Comparison of ENCODE assay signal across 21 mouse cellular contexts in genomic region chr11:61002736-61003135, GRCm38 (mm10). TPM values are rescaled to one million over a fixed set of nuclear protein-coding genes. Genes with fewer than 3 reads are reported as not detected.
DNase-seq lines count a peak whose midpoint lies in the region; ATAC-seq and TF ChIP-seq lines count a peak whose summit lies in the region.
"Had no signal": no experiment of that assay in that cellular context is flagged by ENCODE, and none has a peak within 500 bp of the region (broad histone marks: within the 10 kb centered on the region; RNA-seq: fewer than 3 reads in every experiment).

No protein-coding gene starts in this region.

- no peak for TF ChIP-seq CTCF in lung, embryonic 14.5 days (IDR thresholded peaks at IDR 0.05; ENCODE audit: low read depth)
- no peak for TF ChIP-seq CTCF in lung, adult 2 months (IDR thresholded peaks at IDR 0.05; ENCODE audit: insufficient read depth, low read length)
- TF ChIP-seq CTCF in E14TG2a.4 (conservative IDR thresholded peaks at IDR 0.05; ENCODE audit: low read length): no peak

- no peaks in the 10 kb centered on the region for H3K9me3 ChIP-seq in lung, embryonic 14.5 days (ENCODE audit: low read depth, low read length)
- no peaks in the 10 kb centered on the region for H3K9me3 ChIP-seq in E14TG2a.4 (ENCODE audit: low read length)
- H3K9me3 ChIP-seq: embryonic facial prominence, embryonic 13.5 days; forebrain, embryonic 13.5 days; heart, embryonic 15.5 days; hindbrain, embryonic 15.5 days had no signal

- DNase-seq in lung, embryonic 14.5 days: peak; percentile 25
- no peak for DNase-seq in lung, adult 2 months
- peak; percentile 7 to 54 for DNase-seq in lung, postnatal 4 days
- no peak for DNase-seq in lung, postnatal 14 days
- peak; percentile 63 for DNase-seq in brain, adult 2 months (ENCODE audit: low read depth, low spot score)
- DNase-seq in right cerebral cortex, postnatal 14 days: no peak
- DNase-seq: adrenal gland, adult 8-10 months; adrenal gland, postnatal 36 days; cerebellum, adult 18-20 months; cerebellum, adult 9-11 months; cerebellum, postnatal 36 days; forebrain, postnatal 0 days; gastrocnemius, postnatal 14 days; heart, adult 2 months; heart, postnatal 14 days had no signal

- ATAC-seq in lung, embryonic 14.5 days (ENCODE audit: insufficient read depth): no peak
- ATAC-seq: forebrain, embryonic 13.5 days; forebrain, postnatal 0 days had no signal

- no peaks in the 10 kb centered on the region for H3K36me3 ChIP-seq in lung, embryonic 14.5 days (ENCODE audit: insufficient read depth)
- H3K36me3 ChIP-seq in E14TG2a.4 (ENCODE audit: insufficient read depth, low read length): no peaks in the 10 kb centered on the region
- H3K36me3 ChIP-seq: embryonic facial prominence, embryonic 13.5 days; heart, embryonic 15.5 days; hindbrain, embryonic 15.5 days had no signal

- H3K4me1 ChIP-seq in lung, embryonic 14.5 days (ENCODE audit: insufficient read depth): peaks cover 4% of the 10 kb centered on the region; the same call in 1 of the 2 replicates
- no peaks in the 10 kb centered on the region for H3K4me1 ChIP-seq in lung, adult 2 months (ENCODE audit: control insufficient read depth, insufficient read depth, low read length)
- H3K4me1 ChIP-seq in E14TG2a.4 (replicated peaks; ENCODE audit: low read depth, low read length): peaks cover 70% of the 10 kb centered on the region

- H3K27me3 ChIP-seq in lung, embryonic 14.5 days (ENCODE audit: insufficient read depth, low read length): no peaks in the 10 kb centered on the region
- H3K27me3 ChIP-seq in E14TG2a.4 (ENCODE audit: insufficient read depth, low read length): peaks cover 21% of the 10 kb centered on the region
- H3K27me3 ChIP-seq: embryonic facial prominence, embryonic 13.5 days; forebrain, embryonic 13.5 days; heart, embryonic 15.5 days; hindbrain, embryonic 15.5 days had no signal

- no peak overlapping the region for H3K4me2 ChIP-seq in lung, embryonic 14.5 days
- H3K4me2 ChIP-seq: embryonic facial prominence, embryonic 13.5 days; forebrain, embryonic 13.5 days; heart, embryonic 11.5 days; heart, embryonic 15.5 days; hindbrain, embryonic 15.5 days had no signal

- no peak overlapping the region for H3K4me3 ChIP-seq in lung, embryonic 14.5 days (ENCODE audit: low read depth, low read length)
- H3K4me3 ChIP-seq in lung, adult 2 months (replicated peaks; ENCODE audit: extremely low read depth, low read depth, low read length): no peak overlapping the region
- 0 out of 2 replicates have a peak overlapping the region, but pooled peaks have one; percentile 10 for H3K4me3 ChIP-seq in E14TG2a.4 (replicated peaks; ENCODE audit: low read length)
- H3K4me3 ChIP-seq: embryonic facial prominence, embryonic 13.5 days; forebrain, embryonic 13.5 days; heart, adult 2 months; heart, embryonic 15.5 days; hindbrain, embryonic 15.5 days had no signal

- TF ChIP-seq POLR2A in lung, adult 2 months (IDR thresholded peaks at IDR 0.05; ENCODE audit: borderline replicate concordance, extremely low read depth, low read depth, low read length): no peak

- H3K27ac ChIP-seq in lung, embryonic 14.5 days (ENCODE audit: low read depth): no peak overlapping the region
- H3K27ac ChIP-seq: embryonic facial prominence, embryonic 13.5 days; forebrain, embryonic 13.5 days; heart, adult 2 months; heart, embryonic 15.5 days; hindbrain, embryonic 15.5 days had no signal

- no peak overlapping the region for H3K9ac ChIP-seq in lung, embryonic 14.5 days
- H3K9ac ChIP-seq: embryonic facial prominence, embryonic 13.5 days; forebrain, embryonic 13.5 days; forebrain, postnatal 0 days; heart, embryonic 15.5 days; hindbrain, embryonic 15.5 days had no signal

- 71% methylated on average over 8 of the region's 8 CpGs for WGBS in lung, embryonic 14.5 days
- WGBS in lung, adult 2 months: 72% methylated on average over 8 of the region's 8 CpGs

RNA-seq across cellular contexts. Expression of gene Kcnj12, which starts 19.6 kb away (rescaled TPM):
- 0.26 and 0.30 TPM in 2 replicates for polyA plus RNA-seq in lung, embryonic 14.5 days (2014; fragmentation: Nextera tagmentation; extraction: Ambion mirVana)
- 5.3 and 5.8 TPM in 2 replicates for polyA plus RNA-seq in lung, adult 2 months (2012; rRNA removed)

Comparison
In these comparisons a context has a peak if more than half of its experiments do, and no peak if none do; other contexts are left out.
1. DNase-seq: peak in lung, embryonic 14.5 days (single experiment), lung, postnatal 4 days (2 of 2) and brain, adult 2 months (single experiment); none in lung, adult 2 months (single experiment), lung, postnatal 14 days (single experiment) and right cerebral cortex, postnatal 14 days (single experiment).